Mouse (Mus musculus) cerebellum, adult 8-10 months (tissue): ENCODE measurements around the gene Mfsd9.
A peak's percentile ranks its signal among the peaks of the same experiment; 100 is the strongest.
"Not testable (repeated sequence)": the region's sequence is repeated elsewhere in the genome, so short reads cannot be mapped to it uniquely, and the experiment has no call there.

ENCODE experiments used
- DNase-seq: peaks from one replicate; pipeline ENCODE4 v3.0.0; 2022

Mfsd9 gene

DNA sequence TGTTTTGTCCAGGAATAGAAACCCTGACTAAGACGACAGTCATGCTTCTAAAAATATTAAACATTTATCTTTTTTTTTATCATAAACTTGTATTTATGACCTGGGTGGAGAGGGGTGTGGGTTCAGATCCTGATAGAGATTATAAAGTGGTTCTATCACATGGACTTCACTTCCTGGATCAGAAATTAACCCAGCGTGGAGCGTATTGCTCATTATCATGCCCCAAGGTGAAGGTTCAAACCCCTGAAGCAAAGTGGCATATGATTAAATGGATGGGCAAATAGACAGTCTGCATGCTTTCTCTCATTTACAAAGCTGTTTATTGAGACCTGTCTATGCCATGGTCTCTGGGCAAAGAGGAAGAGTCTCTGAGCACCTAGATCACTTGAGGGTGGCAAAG is 13.7 kb downstream of the Mfsd9 start:
- DNase-seq: no peak

DNA sequence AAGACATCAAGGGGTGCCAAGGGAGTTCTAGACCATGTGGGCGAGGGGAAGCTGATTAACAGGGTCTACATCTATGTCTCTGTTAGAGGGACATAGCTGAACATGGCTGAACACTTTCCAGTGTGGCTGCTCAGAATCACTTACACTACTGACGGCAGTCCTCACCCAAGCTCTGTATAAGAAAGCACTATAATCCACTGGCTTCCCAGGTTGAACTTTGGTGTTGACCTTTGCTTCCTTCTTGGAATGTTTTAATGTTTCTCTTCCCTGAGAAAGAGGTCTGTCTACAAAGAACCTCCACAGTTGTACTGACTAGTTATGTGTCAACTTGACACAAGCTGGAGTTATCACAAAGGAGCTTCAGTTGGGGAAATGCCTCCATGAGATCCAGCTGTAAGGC is 14.4 kb downstream of the Mfsd9 start:
- no peak for DNase-seq

DNA sequence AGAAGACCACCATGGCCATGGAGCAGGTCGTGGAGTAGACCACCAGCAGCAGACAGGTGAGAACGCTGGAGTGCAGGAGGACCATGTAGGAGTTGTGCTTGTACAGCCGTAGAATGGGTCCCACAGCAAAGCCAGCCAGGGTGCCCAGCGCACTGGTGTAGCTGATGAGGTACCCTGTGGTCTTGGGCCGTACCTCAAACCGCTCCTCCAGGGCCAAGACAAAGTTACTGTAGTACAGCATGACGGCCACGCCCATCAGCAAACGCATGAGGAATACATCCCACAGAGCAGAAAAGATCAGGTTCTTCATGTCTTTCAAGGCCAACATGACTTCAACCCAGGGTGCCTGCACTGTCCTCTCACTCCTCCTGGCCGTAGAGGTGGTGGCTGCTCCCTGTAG is 16.4 kb downstream of the Mfsd9 start:
- no peak for DNase-seq

DNA sequence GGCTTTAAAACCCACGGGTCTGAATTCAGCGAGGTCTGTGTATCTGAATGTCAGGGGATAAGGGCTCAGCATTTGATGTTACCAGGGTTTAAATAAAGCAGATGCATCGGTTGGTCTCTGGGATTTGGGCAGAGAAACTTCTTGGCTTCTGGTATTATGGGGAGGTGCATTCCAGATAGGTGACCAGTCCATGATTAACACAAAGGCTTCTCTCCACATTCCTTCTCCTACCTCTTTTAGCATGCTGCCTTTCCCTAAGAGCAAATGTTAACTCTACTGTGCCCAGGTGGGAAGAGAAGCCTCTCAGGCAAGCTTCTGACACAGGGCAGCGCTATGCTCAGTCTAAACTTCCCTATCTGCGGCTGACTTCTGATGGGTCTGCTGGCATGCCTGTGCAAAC is 17.3 kb downstream of the Mfsd9 start:
- no peak for DNase-seq

DNA sequence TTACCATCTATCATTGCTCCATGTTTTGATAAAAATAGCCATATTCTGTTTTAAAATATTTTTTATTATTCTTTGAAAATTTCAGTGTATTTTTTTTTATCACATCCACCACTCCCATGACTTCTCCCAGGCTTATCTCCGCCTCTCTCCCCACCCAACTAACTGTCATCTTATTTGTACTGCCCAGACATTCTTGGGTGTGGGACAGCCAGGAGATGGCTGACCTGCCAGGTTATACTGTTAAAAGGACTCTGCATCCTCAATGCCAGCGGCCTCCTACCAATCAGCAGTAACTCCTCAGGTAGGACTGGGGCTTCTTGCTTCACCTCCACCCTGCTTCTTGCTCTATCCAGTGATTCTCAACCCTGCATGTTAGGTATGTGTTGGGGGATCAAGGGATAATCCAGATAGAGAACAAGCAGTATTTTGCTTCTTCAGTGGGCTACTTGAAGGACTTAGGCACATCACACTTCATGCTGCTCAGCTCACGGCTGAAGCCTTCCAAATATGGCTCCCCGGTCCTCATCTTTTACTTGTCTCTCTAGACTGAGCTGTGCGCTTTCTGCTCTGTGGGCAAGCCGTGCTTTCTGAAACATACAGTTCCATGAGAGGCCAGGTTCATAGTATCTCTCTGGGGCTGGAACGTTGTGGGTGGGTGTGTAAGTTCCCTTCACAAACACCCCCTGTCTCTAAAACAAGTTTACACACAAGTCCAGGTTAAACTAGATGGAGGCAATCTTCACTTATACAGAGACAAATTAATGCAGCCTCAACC is 19.1 kb downstream of the Mfsd9 start:
- DNase-seq: no peak

DNA sequence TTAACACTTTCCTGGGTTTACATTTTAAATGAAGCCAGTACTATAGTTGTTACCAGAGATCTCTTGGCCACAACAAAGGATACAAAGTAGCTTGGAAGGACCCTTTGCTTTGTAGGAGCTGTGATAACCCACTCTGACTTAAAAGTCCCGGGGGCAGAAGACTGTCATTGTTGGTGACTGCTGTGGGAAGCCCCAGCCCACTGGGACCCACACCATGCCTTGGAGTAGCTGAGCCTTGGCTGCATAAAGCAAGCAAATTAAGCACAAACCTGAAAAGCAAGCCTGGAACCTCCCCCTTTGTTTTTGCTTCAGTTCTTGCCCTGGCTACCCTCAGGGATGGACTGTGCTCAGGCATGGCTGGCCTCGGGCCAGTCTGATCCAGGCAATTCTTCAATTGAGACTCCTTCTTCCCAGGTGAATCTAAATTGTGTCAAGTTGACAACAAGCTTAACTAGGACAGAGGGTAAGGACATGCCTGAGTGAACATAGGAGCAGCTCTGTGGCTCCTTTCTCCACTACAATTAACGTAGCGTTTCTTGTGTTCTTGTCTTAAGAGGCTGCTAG is 21.1 kb downstream of the Mfsd9 start:
- DNase-seq: no peak

DNA sequence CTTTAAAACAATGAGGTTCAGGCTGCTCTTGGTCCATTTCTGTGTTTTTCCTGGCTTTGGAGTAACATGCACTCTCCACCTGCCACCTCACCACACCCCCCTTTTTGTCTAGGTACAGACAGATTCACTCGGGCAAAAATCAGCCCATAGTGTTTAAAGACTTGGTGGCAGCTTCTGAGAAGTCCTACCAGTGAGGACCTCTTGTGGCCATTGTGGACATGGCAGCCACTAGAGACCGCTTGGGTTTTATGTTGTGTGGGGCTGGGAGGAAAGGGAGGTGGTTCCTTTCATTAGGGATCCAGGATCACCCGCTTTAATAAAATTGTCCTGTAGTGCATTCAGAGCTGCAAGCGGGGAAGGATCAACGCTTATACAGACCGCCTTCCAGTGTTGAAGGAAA is 21.9 kb downstream of the Mfsd9 start:
- DNase-seq: peak; percentile 6

DNA sequence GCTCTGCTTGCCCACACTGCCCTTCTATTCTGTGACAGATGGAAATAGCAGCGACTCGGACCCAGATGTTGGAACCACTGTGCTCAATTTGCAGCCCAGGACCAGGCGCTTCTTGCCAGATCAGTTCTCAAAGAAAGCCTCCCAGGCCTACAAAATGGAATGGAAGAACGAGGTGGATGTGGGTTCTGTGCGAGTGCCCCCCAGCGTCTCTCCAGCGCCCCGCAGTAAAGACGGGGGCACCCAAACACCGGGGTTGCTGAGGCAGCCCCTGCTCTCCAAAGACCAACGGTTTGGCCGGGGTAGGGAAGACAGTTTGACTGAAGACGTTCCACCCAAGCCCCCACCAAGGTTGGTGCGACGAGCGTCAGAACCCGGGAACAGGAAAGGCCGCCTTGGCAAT is 22.9 kb downstream of the Mfsd9 start:
- DNase-seq: no peak

DNA sequence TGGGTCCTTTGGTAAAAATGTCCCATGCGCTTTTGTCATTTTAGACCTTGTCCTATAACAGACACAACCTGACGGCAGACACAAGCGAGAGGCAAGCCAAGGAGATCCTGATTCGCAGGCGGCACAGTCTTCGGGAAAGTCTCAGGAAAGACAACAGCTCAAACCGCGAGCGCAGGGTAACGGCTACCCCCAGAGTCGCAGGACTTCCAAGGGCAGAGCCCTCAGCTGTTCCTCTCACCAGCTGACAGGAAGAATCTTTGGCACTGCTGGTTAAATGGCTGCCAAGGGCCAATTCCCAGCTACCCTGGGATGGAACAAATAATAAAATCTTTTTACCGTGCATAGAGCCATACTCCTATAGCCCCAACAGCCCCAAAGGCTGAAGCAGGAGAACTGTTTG is 25.0 kb downstream of the Mfsd9 start:
- DNase-seq: no peak

DNA sequence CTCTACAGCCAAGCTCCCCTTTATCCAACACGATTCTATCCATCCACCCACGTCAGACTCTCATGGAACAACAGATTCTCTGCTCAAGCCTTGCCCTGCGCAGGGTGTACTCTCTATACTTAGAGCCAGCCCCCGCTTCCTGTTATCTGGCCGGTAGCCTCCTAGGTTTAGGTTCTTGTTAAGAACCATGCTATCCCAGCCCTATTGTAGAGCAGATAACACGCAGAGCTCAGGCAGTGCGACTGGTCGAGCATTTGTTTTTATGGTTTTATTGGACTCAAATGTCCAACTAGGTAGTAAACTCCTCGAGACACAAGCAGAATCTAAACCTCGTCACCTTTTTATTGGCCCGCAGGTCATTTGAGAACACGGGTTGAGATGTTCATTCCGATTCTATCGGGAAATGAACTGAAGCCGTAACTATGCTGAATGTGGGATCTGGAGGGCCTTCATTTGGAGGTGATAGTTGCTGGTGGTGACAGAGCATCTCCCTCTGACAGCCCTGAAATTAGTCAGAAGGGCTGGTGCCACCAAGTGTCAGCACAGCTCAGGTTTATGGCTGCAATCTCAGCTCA is 25.7 kb downstream of the Mfsd9 start:
- DNase-seq: no peak

DNA sequence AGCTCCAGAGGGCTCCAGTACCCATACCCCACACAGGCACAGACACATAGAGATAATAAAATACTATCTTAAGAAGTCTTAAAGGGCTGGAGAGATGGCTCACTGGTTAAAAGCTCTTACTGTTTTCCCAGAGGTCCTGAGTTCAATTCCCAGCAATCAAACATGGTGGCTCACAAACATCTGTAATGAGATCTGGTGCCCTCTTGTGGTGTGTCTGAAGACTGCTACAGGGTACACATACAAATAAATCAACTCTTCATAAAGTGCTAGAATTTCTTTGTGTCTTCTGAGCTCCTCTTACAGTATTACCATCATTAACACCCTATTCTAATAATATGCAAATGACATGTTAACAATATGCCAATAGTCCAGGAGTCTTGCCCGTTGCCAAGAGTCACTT is 26.4 kb downstream of the Mfsd9 start:
- DNase-seq: no peak

DNA sequence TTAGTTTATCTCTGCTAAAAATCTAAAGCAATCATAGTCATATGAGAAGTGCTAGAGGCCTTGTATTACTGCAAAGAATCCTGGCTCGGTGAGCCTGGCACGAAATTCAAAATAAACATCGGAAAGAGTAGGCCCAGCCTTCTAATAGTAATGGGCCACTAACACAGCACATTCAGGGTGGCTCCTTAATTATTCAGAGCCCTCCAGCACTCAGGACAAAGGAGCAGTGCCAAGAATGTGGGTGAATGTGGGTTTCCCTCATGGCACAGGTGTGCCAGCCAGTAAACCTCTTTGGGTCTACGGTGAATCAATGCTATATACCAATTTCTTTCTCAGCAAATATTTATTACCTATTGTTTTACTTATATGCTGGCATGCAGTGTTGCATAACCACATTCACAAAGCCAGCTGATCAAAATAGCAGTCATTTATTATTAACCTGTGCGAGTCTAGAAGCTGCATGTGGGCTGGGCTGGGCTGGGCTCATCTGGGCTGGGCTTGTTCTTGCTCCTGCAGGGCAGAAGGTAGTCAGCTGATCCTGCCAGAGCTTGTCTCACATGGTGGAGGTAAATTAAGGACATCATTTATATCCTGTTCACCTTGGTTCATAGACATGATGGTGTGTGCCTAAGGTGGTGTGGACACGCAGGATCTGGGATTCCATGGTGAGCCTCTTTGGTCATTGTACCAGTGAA is 30.6 kb downstream of the Mfsd9 start:
- no peak for DNase-seq

DNA sequence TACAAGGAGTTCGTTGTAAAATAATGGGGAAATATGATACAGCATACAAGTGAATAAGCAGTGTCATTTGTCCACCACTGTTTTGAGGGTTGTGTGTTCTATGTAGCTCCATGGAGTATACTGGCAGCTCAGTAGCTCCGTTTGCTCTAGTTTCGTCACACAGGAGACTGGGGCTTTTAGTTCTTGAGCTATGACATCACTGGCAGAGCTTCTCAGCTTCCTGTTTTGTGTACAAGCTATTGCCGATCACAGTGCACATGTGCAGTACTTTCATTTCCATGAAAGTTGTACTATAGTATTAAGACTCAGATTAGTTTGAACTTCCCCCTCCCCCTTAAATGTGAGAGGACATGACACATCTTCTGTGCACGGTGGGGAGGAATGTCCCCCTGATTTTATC is 44.4 kb downstream of the Mfsd9 start:
- DNase-seq: no peak

DNA sequence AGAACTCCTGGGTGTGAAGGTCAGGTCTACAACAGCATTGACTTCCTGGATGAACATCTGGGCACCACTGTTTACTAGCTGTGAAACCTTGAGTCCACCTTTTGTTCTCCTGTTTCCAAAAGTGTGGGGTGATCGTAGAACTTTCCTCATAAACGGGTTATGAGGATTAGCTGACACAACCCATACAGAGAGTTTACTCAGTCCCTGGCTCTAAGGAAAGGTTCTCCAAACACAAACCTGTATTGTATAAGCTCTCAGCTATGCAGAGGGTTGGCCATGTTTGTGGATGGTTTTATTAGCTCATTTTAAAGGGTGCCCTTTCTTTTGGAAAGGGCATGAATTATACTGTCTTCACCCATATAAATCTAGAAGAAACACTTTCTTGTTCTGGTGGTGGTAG is 49.7 kb downstream of the Mfsd9 start:
- no peak for DNase-seq

DNA sequence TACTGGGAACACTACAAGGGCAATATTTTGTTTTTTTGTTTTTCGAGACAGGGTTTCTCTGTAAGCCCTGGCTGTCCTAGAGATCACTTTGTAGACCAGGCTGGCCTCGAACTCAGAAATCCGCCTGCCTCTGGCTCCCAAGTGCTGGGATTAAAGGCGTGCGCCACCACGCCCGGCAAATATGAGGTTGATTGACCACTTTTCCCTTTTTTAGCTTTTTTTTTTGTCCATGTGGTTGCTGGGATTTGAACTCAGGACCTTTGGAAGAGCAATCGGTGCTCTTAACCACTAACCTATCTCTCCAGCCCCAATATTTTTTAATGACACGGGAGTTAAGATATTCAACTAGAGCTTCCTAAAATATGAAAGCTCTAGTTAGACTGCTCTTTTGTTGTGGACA is 52.2 kb downstream of the Mfsd9 start:
- DNase-seq: not testable (repeated sequence)

DNA sequence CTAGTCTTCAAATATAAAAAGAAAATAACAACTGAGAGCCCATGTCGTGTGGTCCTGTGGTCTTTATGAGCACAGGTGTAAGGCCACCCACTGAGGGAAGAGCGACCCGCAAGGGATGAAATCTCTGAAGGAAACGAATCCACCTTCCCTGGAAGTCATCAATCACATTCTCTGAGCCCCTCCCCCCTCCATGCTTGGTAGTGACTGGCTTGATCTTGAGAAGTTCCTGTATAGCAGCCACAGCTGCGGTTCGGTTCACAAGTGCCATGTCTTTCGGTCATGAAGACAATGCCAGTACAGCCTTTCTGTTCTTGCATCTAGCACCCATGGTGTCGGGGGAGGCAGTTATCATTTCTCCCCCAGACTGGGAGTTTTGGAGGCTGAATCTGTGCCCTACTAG is 52.8 kb downstream of the Mfsd9 start:
- no peak for DNase-seq

DNA sequence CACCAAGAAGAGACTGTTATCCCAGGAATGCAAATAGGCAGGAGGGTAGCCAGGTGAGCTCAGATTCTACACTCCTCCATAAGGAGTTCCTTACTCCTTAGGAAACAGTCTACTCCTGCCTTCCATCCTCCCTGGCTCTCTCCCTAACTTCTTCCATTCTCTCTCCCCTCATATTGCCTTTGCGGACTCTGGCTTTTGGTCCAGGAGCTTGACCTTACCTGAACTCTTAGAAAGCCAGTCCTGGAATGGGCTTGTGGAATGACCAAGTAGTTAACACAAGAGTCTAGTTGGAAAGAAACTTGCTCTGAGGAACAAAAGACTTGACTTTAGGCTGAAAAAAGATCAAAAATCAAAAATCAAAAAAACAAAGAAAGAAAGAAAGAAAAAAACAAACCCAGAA is 61.9 kb downstream of the Mfsd9 start:
- no peak for DNase-seq

DNA sequence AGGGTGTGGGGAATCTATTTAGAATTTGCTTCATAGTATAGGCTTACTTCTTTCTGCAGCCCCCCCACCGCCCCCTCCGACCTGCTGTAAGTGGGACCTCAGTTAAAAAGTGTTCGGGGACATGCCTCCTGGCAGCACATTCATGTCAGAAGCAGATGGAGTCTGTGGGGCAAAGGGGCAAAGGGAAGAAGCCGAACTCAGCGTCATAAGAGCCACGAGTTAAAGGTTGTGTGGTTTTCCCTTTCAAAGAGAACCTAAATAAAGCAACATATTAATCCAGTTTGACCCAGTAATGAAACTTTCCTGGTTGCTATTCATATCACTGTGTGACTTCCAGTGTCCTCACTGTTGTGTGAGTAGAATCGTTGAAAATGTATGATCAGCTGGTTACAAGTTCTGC is 63.1 kb downstream of the Mfsd9 start:
- DNase-seq: no peak

DNA sequence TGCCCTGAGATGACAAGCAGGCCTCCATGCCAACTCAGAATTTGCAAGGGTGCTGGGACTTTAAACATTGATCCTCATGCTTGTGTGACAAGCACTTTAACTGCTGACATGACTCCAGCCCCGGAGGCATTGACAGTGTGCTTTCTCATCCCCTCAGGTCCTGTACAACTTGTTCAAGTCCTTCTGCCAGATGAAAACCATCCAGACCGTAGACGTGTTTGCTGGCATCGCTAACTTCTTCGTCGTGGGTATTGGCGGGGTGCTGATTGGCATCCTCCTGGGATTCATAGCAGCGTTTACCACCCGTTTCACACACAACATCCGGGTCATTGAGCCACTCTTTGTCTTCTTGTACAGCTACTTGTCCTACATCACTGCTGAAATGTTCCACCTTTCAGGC is 64.4 kb downstream of the Mfsd9 start:
- DNase-seq: no peak
